Mouse (Mus musculus) neutrophil, adult 5-6 weeks (primary cell): Measurements from ENCODE around the gene Thop1. TPM values are rescaled to one million over a fixed set of nuclear protein-coding genes. Genes with fewer than 3 reads are reported as not detected.
A peak's percentile ranks its signal among the peaks of the same experiment; 100 is the strongest.
"Not testable (repeated sequence)": the region's sequence is repeated elsewhere in the genome, so short reads cannot be mapped to it uniquely, and the experiment has no call there.

Experiments used
- ATAC-seq: fragments of 151-379, 151-347 bp; 2 replicates; pipeline ENCODE4 v1.8.0; 2017; ENCODE audit warnings: mild to moderate bottlenecking, moderate TSS enrichment; ENCODE audit not compliant: insufficient number of reproducible peaks, poor library complexity, low FRiP score, severe bottlenecking; ENCODE audit errors: extremely low read depth
- total RNA-seq: library from RNA; stranded (forward); fragments of 200-1000 nt; gene quantifications from 2 replicates; pipeline ENCODE4 v1.2.3, GENCODE M21; 2017

Gene Thop1
- total RNA-seq, 1 experiment from 2014 or later, result 4.5 TPM

- ATAC-seq, result no peak
Observed at GRCm38 (mm10) chr10:81055169-81055568, 14.7 kb upstream of the Thop1 start.

- not testable (repeated sequence) for ATAC-seq
Observed at GRCm38 (mm10) chr10:81055802-81056340, 14.0 kb upstream of the Thop1 start.

DNA sequence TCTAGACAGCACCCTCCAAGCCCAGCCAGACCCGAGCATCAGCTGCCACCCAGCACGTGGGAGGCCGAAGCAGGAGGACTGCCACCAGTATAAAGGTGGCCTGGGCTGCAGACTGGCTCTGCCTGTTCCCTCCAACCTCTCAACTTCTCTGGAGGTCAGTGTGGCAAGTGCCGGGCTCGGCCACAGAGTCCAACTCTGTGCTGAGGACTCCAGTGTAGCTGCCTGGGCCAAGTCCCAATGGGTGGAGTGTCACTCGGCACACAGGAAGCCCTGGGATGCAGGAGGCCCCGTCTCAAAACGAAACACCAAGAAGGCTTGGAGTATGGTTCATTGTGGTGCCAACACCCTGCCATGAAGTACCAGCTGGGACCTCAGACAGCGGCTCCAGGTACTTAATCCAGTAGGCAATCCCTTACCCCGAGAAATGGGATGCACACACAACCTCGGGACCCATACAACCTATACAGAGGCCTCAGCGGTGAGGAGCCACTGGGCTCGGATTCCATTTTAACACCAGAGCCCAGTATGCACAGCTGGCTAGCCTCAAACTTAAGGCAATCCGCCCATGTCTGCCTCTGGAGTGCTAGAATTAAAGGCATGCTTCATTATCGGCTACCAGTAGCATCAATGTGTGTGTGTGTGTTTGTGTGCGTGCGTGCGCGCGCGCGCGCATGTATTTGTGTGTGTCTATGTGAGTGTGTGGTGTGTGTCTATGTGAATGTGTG lies 12.3 kb upstream of the Thop1 start:
- ATAC-seq, result no peak

DNA sequence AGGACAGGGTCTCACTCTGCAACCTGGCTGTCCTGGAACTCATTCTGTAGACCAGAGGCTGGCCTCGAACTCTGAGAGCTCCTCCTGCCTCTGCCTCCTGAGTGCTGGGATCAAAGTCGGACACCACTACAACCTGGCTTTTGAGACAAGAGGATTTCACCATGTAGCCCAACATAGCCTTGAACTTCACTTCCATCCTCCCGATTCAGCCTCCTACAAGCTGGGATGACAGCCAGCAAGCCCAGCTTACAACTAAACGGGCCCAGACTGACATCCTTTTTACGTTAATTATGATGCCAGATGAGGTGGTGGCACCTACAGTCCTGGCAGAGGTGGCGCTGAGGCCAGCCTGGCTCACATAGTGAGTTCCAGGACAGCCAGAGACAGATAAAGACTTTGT lies 10.9 kb upstream of the Thop1 start:
- ATAC-seq, result no peak

DNA sequence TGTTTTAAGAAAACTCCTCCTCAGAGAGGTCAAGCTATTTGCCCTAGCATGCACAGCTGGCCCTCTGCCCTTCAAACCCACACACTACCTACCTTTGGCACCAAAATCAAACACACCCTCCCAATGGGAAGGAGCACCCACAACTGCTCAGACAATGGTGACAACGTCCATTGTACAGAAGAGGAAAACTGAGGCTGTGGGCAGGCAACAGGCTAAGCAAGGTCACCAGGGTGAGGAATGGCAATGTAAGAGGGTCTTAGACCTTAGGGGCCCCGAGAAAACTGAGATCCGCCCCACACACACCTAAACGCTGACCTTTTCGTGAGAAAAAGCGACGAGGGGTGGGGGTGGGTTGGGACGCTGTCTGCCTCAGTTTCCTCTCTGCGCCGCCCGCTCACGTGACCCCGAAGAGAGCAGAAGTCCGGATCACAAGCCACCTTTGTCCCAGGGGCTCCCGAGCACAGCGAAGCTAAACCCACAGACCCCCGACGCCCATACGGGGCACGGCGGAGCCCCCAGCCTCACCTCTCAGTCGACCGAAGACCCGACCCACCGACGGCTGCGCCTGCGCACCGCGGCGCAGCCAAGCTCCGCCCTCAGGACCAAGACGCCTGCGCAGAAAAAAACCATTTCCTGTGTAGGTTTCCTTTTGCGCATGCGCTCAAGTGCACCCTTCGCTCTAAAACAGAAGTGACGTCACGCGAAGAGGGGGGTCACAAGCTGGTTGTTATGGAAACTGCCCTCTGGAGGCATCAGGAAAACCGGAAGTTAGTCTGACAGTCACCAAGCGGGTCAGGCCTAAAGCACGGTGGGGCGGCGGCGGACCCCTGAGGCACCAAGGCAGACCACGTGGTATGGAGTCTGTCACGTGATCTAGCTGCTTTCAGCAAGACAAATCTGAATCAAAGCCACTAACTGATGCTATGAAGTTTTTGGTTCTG lies 10.0 kb upstream of the Thop1 start, which contains the start of gene Sgta:
Gene Sgta, minus strand, starts transcription at position 579 of the 941 bp plus-strand sequence.
- peak; percentile 94 for ATAC-seq

- ATAC-seq, result no peak
Observed at GRCm38 (mm10) chr10:81062710-81063109, 7.1 kb upstream of the Thop1 start.

- ATAC-seq, result not testable (repeated sequence)
Observed at GRCm38 (mm10) chr10:81064519-81064918, 5.3 kb upstream of the Thop1 start.

GRCm38 (mm10) chr10:81068706-81069105 lies 1.1 kb upstream of the Thop1 start:
- ATAC-seq, result no peak

DNA sequence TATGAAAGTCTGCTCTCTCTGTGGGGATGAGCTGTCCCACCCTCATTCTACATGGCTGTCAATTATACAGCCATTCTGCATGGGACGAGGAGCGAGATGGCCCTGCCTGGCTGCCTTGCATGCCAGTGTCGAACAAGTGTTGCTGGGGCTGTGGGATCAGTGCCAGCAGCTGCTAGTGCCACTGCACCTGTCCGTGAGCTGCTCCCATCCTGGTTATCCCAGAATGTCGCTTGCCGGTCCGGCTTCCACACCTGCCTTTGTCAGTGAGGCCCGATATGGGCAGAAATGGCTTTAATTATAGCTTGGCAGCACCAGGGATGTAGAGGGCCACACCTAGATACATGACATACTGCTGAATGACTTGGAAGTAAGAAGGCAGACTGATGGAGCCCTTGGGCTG lies 2.5 kb downstream of the Thop1 start:
- ATAC-seq, result no peak

DNA sequence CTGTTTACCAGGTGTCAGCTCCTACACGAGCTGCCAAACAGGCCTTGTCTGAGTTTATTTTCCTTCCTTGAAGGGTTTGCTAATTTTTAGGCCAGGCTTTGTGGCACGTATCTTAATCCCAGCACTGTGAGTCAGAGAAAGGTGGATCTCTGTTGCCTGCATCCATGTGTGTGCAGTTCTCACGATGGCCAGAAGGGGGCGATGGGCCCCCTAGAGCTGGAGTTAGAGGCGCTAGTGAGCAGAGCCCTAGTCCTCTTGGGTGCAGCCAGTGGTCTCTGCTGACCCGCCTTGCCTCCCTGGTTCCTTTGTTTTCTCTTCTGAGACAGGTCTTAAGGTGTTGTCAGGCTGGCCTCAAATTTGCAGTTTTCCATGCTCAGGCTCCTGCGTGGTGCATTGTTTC lies 3.6 kb downstream of the Thop1 start:
- ATAC-seq, result no peak

DNA sequence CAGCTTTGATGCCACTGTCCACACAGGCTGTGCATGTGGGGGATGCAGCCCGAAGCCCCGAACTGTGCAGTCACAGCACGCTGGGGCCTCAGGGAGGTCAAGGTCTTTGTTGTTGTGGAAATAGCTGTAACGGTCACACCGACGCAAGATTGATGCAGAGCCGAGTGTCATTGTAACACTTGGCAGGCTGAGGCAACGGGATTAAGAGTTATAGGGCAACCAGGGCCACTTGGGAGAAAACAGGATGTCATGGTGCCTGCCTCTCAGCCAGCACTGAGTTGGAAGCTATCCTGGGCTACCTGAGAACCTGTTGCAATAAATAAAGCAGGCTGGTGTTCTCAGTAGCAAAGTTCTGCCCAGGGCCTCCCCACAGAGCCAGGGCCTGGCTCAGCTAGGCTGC lies 5.9 kb downstream of the Thop1 start:
- ATAC-seq, result no peak

GRCm38 (mm10) chr10:81076356-81076755 lies 6.5 kb downstream of the Thop1 start:
- ATAC-seq, result no peak

- ATAC-seq, result no peak
Observed at GRCm38 (mm10) chr10:81077916-81078315, 8.1 kb downstream of the Thop1 start.

GRCm38 (mm10) chr10:81080008-81080655 lies 10.3 kb downstream of the Thop1 start:
- ATAC-seq, result no peak

DNA sequence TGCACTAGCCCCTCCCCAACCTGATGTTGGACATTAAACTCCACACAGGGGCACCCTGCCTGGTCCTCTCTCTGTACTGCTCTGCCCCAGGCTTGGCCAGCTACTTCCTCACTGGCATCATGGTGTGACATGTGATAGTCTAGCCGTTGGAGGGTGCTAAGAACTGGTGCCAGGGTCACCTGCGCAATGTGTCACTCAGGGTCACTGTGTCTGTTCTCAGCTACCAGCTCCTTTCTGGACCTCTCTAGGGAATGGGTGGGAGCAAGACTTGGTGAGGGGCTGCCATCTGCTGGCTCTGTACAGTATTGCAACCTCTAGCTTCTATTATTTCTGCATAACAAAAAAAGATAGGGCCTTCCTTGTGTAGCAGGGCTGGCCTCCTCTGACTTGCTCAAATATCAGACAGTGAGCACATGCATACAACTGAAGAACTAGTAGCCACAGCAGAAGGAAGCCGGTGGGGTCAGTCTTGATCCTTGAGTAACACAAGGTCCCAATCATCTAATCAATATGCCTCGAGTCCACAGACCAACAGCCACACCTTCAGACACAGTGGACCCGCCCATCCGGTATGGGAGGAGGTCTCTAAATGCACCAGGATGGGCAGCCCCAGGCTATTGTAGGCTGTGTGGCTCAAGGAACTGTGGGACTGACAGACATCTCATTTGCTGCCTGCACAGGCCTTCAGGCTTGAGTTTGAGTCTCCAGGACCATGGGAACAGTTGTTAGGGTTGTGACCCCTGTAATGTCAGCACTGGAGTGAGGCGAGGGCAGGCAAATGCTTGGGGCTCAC lies 12.5 kb downstream of the Thop1 start:
- peak; percentile 52 for ATAC-seq

- ATAC-seq, result no peak
Observed at GRCm38 (mm10) chr10:81087021-81087420, 17.2 kb downstream of the Thop1 start.

DNA sequence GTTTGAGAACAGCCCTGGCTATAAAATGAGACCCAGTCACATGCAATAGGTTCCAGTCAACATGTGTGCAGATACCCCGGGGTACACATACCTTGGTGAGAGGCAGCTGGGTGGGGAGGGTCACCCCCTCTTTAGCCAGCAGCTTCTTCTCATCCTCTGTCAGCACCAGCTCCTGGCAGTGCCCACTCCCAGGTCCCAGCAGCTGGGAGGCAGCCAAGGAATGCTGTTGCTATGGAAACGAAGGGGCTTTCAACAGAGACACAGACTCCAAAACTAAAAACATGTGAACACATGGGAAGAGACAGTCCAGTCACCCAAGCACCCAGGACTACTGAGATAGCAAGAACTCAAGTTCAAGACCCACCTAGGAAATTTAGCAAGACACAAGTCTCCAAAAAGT lies 19.4 kb downstream of the Thop1 start:
- no peak for ATAC-seq

DNA sequence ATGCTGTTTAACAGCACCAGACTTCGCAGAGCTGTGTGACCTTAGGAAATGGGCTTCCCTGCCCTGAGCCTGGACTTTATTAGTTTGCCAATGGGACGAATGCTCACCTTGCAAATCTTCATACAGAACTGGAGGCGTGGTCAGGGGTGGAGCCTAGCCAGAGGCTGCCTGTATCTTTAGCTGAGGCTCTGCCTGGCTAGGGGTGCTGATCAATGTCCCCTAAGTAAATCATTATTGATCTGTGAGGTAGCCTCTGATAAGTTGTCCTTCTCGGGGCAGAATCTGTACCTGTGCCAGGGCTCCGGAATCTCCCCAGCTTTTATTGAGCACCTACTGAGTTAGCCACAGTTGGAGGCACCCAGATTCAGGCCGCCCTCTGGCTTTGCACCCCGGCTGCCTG lies 20.8 kb downstream of the Thop1 start:
- no peak for ATAC-seq
